Mouse (Mus musculus) midbrain, postnatal 0 days (tissue): Measurements from ENCODE around the gene Sesn2. TPM values are rescaled to one million over a fixed set of nuclear protein-coding genes. Genes with fewer than 3 reads are reported as not detected.

Experiments
- ATAC-seq: fragments of 200-750 bp; cut with Nextera tagmentation; 2 replicates; pipeline ENCODE4 v1.8.0; 2017; ENCODE audit warnings: moderate number of reproducible peaks, mild to moderate bottlenecking, moderate TSS enrichment, moderate library complexity; ENCODE audit not compliant: low FRiP score
- DNase-seq: peaks from one replicate; pipeline ENCODE4 v3.0.0-alpha.2; 2015; ENCODE audit warnings: low spot score
- H3K27ac ChIP-seq: fragments of 300-500 bp; sonication (generic); 2 replicates; pipeline ENCODE4 v1.5.1; 2014; ENCODE audit warnings: low read depth, mild to moderate bottlenecking, low read length, mixed read lengths
- H3K27me3 ChIP-seq: fragments of 300-500 bp; sonication (generic); 2 replicates; pipeline ENCODE4 v1.6.1; 2014; ENCODE audit warnings: low read length, control low read depth, mixed read lengths; ENCODE audit not compliant: insufficient read depth
- H3K36me3 ChIP-seq: fragments of 300-500 bp; sonication (generic); 2 replicates; pipeline ENCODE4 v1.6.1; 2014; ENCODE audit warnings: low read length, control low read depth, mixed read lengths; ENCODE audit not compliant: insufficient read depth
- H3K4me1 ChIP-seq: fragments of 300-500 bp; sonication (generic); 2 replicates; pipeline ENCODE4 v1.6.1; 2014; ENCODE audit warnings: mild to moderate bottlenecking, control low read depth, antibody characterized with exemption, low read length, mixed read lengths; ENCODE audit not compliant: insufficient read depth
- H3K4me2 ChIP-seq: fragments of 300-500 bp; sonication (generic); 2 replicates; pipeline ENCODE4 v1.6.1; 2014; ENCODE audit warnings: low read depth, mild to moderate bottlenecking, low read length, mixed read lengths; ENCODE audit not compliant: poor library complexity, severe bottlenecking
- H3K4me3 ChIP-seq: fragments of 300-500 bp; sonication (generic); 2 replicates; pipeline ENCODE4 v1.5.1; 2014; ENCODE audit warnings: low read depth, mild to moderate bottlenecking, low read length, moderate library complexity
- H3K9ac ChIP-seq: fragments of 300-500 bp; sonication (generic); replicated peaks from 2 replicates; pipeline ENCODE4 v1.6.1; 2014; ENCODE audit warnings: mild to moderate bottlenecking, low read length, moderate library complexity, mixed read lengths; ENCODE audit not compliant: poor library complexity, severe bottlenecking
- H3K9me3 ChIP-seq: fragments of 300-500 bp; sonication (generic); 2 replicates; pipeline ENCODE4 v1.6.1; 2016; ENCODE audit warnings: low read length, control low read depth
- CTCF ChIP-seq: IDR thresholded peaks from 2 replicates; pipeline ENCODE4 v1.5.1; 2016; ENCODE audit warnings: antibody characterized with exemption, mild to moderate bottlenecking
- WGBS: fragments of 180-500 bp; shearing (Covaris S2); extraction: QIAGEN DNeasy Blood & Tissue Kit; methylation state at CpG from one replicate; pipeline ENCODE4 v1.1.7; 2014; 5-methylcytosine and 5-hydroxymethylcytosine counted together
- polyA plus RNA-seq: library from polyadenylated mRNA; unstranded; fragments of >200 nt; fragmentation: Nextera tagmentation; extraction: Ambion mirVana; gene quantifications from 2 replicates; pipeline ENCODE4 v1.2.1, GENCODE M21; 2015
- total RNA-seq: library from RNA; depleted of rRNA; stranded (reverse); fragments of >200 nt; gene quantifications from 2 replicates; pipeline ENCODE4 v1.2.3, GENCODE M21; 2014

Sesn2 gene
- total and polyA plus RNA-seq, 2 experiments from 2014 or later: 18.2 to 21.4 TPM

DNA sequence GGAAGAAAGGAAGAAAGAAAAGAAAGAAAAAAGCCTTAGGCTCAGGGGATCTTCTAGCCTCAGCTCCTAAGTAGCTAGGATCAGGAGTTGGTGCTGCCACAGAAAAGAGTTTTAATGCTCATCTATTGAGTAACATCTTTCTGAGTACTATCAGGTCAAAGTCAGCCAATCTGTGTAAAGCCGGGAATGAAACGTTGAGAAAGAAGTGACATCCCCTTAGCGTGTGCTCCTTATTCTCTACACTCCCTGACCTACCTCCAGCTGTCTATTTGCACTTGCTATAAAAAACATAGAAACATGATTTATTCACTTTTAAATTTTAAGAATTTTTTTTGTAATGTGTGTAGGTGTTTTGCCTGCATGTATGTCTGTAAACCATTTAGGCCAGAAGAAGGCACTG lies 8.9 kb upstream of the Sesn2 start:
- H3K4me1 ChIP-seq: no peaks in the 10 kb centered on the region
- TF ChIP-seq CTCF: no peak
- H3K4me3 ChIP-seq: no peak overlapping the region
- no peak for ATAC-seq
- no peak for DNase-seq
- no peak overlapping the region for H3K9ac ChIP-seq
- H3K27me3 ChIP-seq: no peaks in the 10 kb centered on the region
- H3K27ac ChIP-seq: no peak overlapping the region
- 95% methylated on average over 3 of the region's 3 CpGs for WGBS
- no peak overlapping the region for H3K4me2 ChIP-seq
- no peaks in the 10 kb centered on the region for H3K9me3 ChIP-seq
- H3K36me3 ChIP-seq: no peaks in the 10 kb centered on the region

GRCm38 (mm10) chr4:132518066-132518465 lies 7.8 kb upstream of the Sesn2 start:
- no peak overlapping the region for H3K4me3 ChIP-seq
- no peak for ATAC-seq
- H3K4me1 ChIP-seq: no peaks in the 10 kb centered on the region
- no peaks in the 10 kb centered on the region for H3K9me3 ChIP-seq
- no peak overlapping the region for H3K4me2 ChIP-seq
- H3K36me3 ChIP-seq: no peaks in the 10 kb centered on the region
- no peak overlapping the region for H3K27ac ChIP-seq
- no peaks in the 10 kb centered on the region for H3K27me3 ChIP-seq
- 87% methylated on average over 8 of the region's 8 CpGs for WGBS
- H3K9ac ChIP-seq: no peak overlapping the region
- no peak for TF ChIP-seq CTCF
- no peak for DNase-seq

GRCm38 (mm10) chr4:132515369-132516155 lies 5.3 kb upstream of the Sesn2 start:
- peak overlapping the region; percentile 64 for H3K27ac ChIP-seq
- H3K9me3 ChIP-seq: no peaks in the 10 kb centered on the region
- H3K36me3 ChIP-seq: no peaks in the 10 kb centered on the region
- no peaks in the 10 kb centered on the region for H3K4me1 ChIP-seq
- ATAC-seq (peak; percentile 93), DNase-seq (peak; percentile 99)
- WGBS: 18% methylated on average over 22 of the region's 22 CpGs
- peak overlapping the region; percentile 38 for H3K4me3 ChIP-seq
- H3K9ac ChIP-seq: peak overlapping the region; percentile 13; the same call in 1 of the 2 replicates
- peak overlapping the region; percentile 79 for H3K4me2 ChIP-seq
- no peaks in the 10 kb centered on the region for H3K27me3 ChIP-seq
- no peak for TF ChIP-seq CTCF

GRCm38 (mm10) chr4:132514555-132515135 lies 4.3 kb upstream of the Sesn2 start:
- DNase-seq (peak; percentile 87), ATAC-seq (0 out of 2 replicates have a peak, but pooled peaks have one; percentile 15)
- no peaks in the 10 kb centered on the region for H3K27me3 ChIP-seq
- no peaks in the 10 kb centered on the region for H3K9me3 ChIP-seq
- peak overlapping the region; percentile 13; the same call in 1 of the 2 replicates for H3K9ac ChIP-seq
- H3K4me2 ChIP-seq: peak overlapping the region; percentile 79
- H3K27ac ChIP-seq: peak overlapping the region; percentile 64
- 1% methylated on average over 21 of the region's 21 CpGs for WGBS
- H3K4me3 ChIP-seq: peak overlapping the region; percentile 38
- H3K36me3 ChIP-seq: no peaks in the 10 kb centered on the region
- no peaks in the 10 kb centered on the region for H3K4me1 ChIP-seq
- peak; percentile 88 for TF ChIP-seq CTCF

- Histone ChIP-seq H3K27me3 (no peaks in the 10 kb centered on the region), H3K4me2 (no peak overlapping the region), H3K9ac (no peak overlapping the region), H3K36me3 (no peaks in the 10 kb centered on the region), H3K27ac (no peak overlapping the region), H3K9me3 (no peaks in the 10 kb centered on the region), H3K4me1 (no peaks in the 10 kb centered on the region), H3K4me3 (no peak overlapping the region)
- no peak for ATAC-seq
- TF ChIP-seq CTCF: no peak
- no peak for DNase-seq
- WGBS: 35% methylated on average over 14 of the region's 14 CpGs
These were observed 3.3 kb upstream of the Sesn2 start for GRCm38 (mm10) chr4:132513395-132514273.
